23 mouse cellular contexts compared by ENCODE assay signal in genomic region chr19:11387109-11387508, GRCm38 (mm10). TPM values are rescaled to one million over a fixed set of nuclear protein-coding genes. Genes with fewer than 3 reads are reported as not detected.
DNase-seq lines count a peak whose midpoint lies in the region; ATAC-seq and TF ChIP-seq lines count a peak whose summit lies in the region.
"Had no signal": no experiment of that assay in that cellular context is flagged by ENCODE, and none has a peak within 500 bp of the region (broad histone marks: within the 10 kb centered on the region; RNA-seq: fewer than 3 reads in every experiment).

No protein-coding gene starts in this region.

- no peaks in the 10 kb centered on the region for H3K36me3 ChIP-seq in small intestine, adult 2 months (ENCODE audit: control insufficient read depth, insufficient read depth, low read length)
- H3K36me3 ChIP-seq: forebrain, embryonic 10.5 days; hindbrain, embryonic 12.5 days; intestine, embryonic 15.5 days; limb, embryonic 10.5 days had no signal

- H3K4me1 ChIP-seq in bone marrow macrophage, adult 2 months (ENCODE audit: control insufficient read depth, insufficient read depth, low read length), result peaks cover 11% of the 10 kb centered on the region
- H3K4me1 ChIP-seq in small intestine, adult 2 months (ENCODE audit: control insufficient read depth, insufficient read depth, insufficient read length, low read length), result no peaks in the 10 kb centered on the region
- H3K4me1 ChIP-seq in cerebellum, adult 2 months (ENCODE audit: control insufficient read depth, insufficient read depth, low read length), result no peaks in the 10 kb centered on the region
- H3K4me1 ChIP-seq: forebrain, embryonic 10.5 days; hindbrain, embryonic 12.5 days; intestine, embryonic 15.5 days; limb, embryonic 10.5 days had no signal

- H3K27me3 ChIP-seq in small intestine, adult 2 months (ENCODE audit: control insufficient read depth, insufficient read depth, low read length), result no peaks in the 10 kb centered on the region
- no peaks in the 10 kb centered on the region for H3K27me3 ChIP-seq in cerebellum, adult 2 months (ENCODE audit: control insufficient read depth, insufficient read depth, low read length)
- H3K27me3 ChIP-seq: hindbrain, embryonic 12.5 days; intestine, embryonic 15.5 days had no signal

- DNase-seq in CD4-positive helper T cell, adult 2 months (ENCODE audit: low read depth, low spot score), result peak; percentile 60
- no peak for DNase-seq in adrenal gland, postnatal 10 days
- no peak for DNase-seq in adrenal gland, adult 18-20 months (ENCODE audit: low spot score in 2 of 2)
- DNase-seq in cerebellum, adult 2 months, result no peak
- DNase-seq in urinary bladder, adult 2 months (ENCODE audit: low spot score), result no peak
- DNase-seq: cerebellum, postnatal 10 days; forebrain, postnatal 0 days; kidney, adult 9 months; kidney, postnatal 25 days; lung, adult 2 months; lung, postnatal 4 days had no signal

- peak overlapping the region; percentile 5; the same call in 1 of the 2 replicates for H3K4me3 ChIP-seq in bone marrow macrophage, adult 2 months (ENCODE audit: insufficient read depth, low read length)
- no peak overlapping the region for H3K4me3 ChIP-seq in small intestine, adult 2 months (ENCODE audit: low read depth, low read length)
- H3K4me3 ChIP-seq in cerebellum, adult 2 months (replicated peaks; ENCODE audit: insufficient read depth, low read depth, low read length), result no peak overlapping the region
- H3K4me3 ChIP-seq: forebrain, embryonic 10.5 days; hindbrain, embryonic 12.5 days; intestine, embryonic 15.5 days; limb, embryonic 10.5 days had no signal

- ATAC-seq in CD4-positive, CD25-positive, alpha-beta regulatory T cell, adult 4 months, result peak; percentile 74
- ATAC-seq: forebrain, postnatal 0 days; intestine, embryonic 15.5 days; midbrain, embryonic 16.5 days had no signal

- peak overlapping the region; percentile 88 for H3K27ac ChIP-seq in bone marrow macrophage, adult 2 months (ENCODE audit: insufficient read depth, low read depth, low read length)
- H3K27ac ChIP-seq in small intestine, adult 2 months (ENCODE audit: insufficient read depth, low read depth, low read length), result 0 out of 2 replicates have a peak overlapping the region, but pooled peaks have one; percentile 15
- no peak overlapping the region for H3K27ac ChIP-seq in cerebellum, adult 2 months (ENCODE audit: insufficient read depth, low read length)
- H3K27ac ChIP-seq: forebrain, embryonic 10.5 days; hindbrain, embryonic 12.5 days; intestine, embryonic 15.5 days; limb, embryonic 10.5 days had no signal

- TF ChIP-seq POLR2A in bone marrow macrophage, adult 2 months (IDR thresholded peaks at IDR 0.05; ENCODE audit: borderline replicate concordance, low read depth, low read length), result no peak
- TF ChIP-seq POLR2A in small intestine, adult 2 months (IDR thresholded peaks at IDR 0.05; ENCODE audit: low read depth, low read length), result no peak
- no peak for TF ChIP-seq POLR2A in cerebellum, adult 2 months (IDR thresholded peaks at IDR 0.05; ENCODE audit: borderline replicate concordance, insufficient read depth, low read length)

- no peak for TF ChIP-seq CTCF in bone marrow macrophage, adult 2 months (IDR thresholded peaks at IDR 0.05; ENCODE audit: low read depth, low read length)
- no peak for TF ChIP-seq CTCF in small intestine, adult 2 months (IDR thresholded peaks at IDR 0.05; ENCODE audit: extremely low read depth, insufficient read length, insufficient replicate concordance, low read depth, low read length)
- TF ChIP-seq CTCF in cerebellum, adult 2 months (IDR thresholded peaks at IDR 0.05; ENCODE audit: borderline replicate concordance, insufficient read depth, low read depth, low read length), result no peak

- WGBS in small intestine, adult 2 months, result 71% methylated on average over 2 of the region's 2 CpGs
- WGBS in cerebellum, adult 2 months, result 76% methylated on average over 2 of the region's 2 CpGs

RNA-seq across cellular contexts. Expression of gene Ms4a4a, which starts 11.8 kb away (rescaled TPM):
- 1 to 10 TPM in 1 of 2 experiments, under 1 TPM in 1; 0.84 to 1.8 TPM for polyA plus RNA-seq in CD4-positive, CD25-positive, alpha-beta regulatory T cell, adult 4 months (2017; shearing (Covaris generic))
- polyA plus RNA-seq in bone marrow macrophage, adult 2 months (2012; ENCODE audit: insufficient read depth, insufficient read length, missing spikeins), result 434 TPM in 2 replicates
- polyA plus RNA-seq in small intestine, adult 2 months (2012; rRNA removed), result 0.35 and 0.41 TPM in 2 replicates
- 1 to 10 TPM; 2.6 to 6.4 TPM for total RNA-seq in adrenal gland, postnatal 10 days (2021)
- 10 to 100 TPM; 10.1 to 12.5 TPM for total RNA-seq in adrenal gland, adult 18-20 months (2021)
- polyA plus RNA-seq in cerebellum, adult 2 months (2012; rRNA removed), result 0.14 and 0.31 TPM in 2 replicates
- polyA plus RNA-seq in urinary bladder, adult 2 months (2012; rRNA removed), result 3.4 and 3.8 TPM in 2 replicates
- total RNA-seq: forebrain, postnatal 0 days had no signal
- polyA plus RNA-seq: liver, adult 2 months had no signal

RNA-seq across cellular contexts. Expression of gene Ms4a4c, which starts 17.5 kb away (rescaled TPM):
- polyA plus RNA-seq in CD4-positive, CD25-positive, alpha-beta regulatory T cell, adult 4 months (2017; shearing (Covaris generic)), result 10 to 100 TPM; 61.4 to 84.8 TPM
- polyA plus RNA-seq in bone marrow macrophage, adult 2 months (2012; ENCODE audit: insufficient read depth, insufficient read length, missing spikeins), result 49.2 and 54.0 TPM in 2 replicates
- polyA plus RNA-seq in small intestine, adult 2 months (2012; rRNA removed), result 0.27 and 0.51 TPM in 2 replicates
- 1 to 10 TPM; 1.3 to 1.5 TPM for total RNA-seq in adrenal gland, postnatal 10 days (2021)
- total RNA-seq in adrenal gland, adult 18-20 months (2021), result 1 to 10 TPM; 1.5 to 2.9 TPM
- 0.18 TPM in 1 of 2 replicates, not detected in the other for polyA plus RNA-seq in cerebellum, adult 2 months (2012; rRNA removed)
- polyA plus RNA-seq in urinary bladder, adult 2 months (2012; rRNA removed), result 1.5 and 2.5 TPM in 2 replicates
- total RNA-seq: adrenal gland, postnatal 4 days; forebrain, postnatal 0 days; gastrocnemius, postnatal 4 days had no signal
- polyA plus RNA-seq: forebrain, embryonic 10.5 days; hindbrain, embryonic 12.5 days had no signal

RNA-seq across cellular contexts. Expression of gene Ms4a7, which starts 51.2 kb away (rescaled TPM):
- polyA plus RNA-seq in CD4-positive, CD25-positive, alpha-beta regulatory T cell, adult 4 months (2017; shearing (Covaris generic)), result not detected
- 2,313 and 2,384 TPM in 2 replicates for polyA plus RNA-seq in bone marrow macrophage, adult 2 months (2012; ENCODE audit: insufficient read depth, insufficient read length, missing spikeins)
- 0.91 and 1.0 TPM in 2 replicates for polyA plus RNA-seq in small intestine, adult 2 months (2012; rRNA removed)
- 1 to 10 TPM in 1 of 2 experiments, under 1 TPM in 1; 0.96 to 1.8 TPM for total RNA-seq in adrenal gland, postnatal 10 days (2021)
- 1 to 10 TPM; 1.3 to 6.4 TPM for total RNA-seq in adrenal gland, adult 18-20 months (2021)
- polyA plus RNA-seq in cerebellum, adult 2 months (2012; rRNA removed), result 0.33 and 0.71 TPM in 2 replicates
- 11.5 and 16.8 TPM in 2 replicates for polyA plus RNA-seq in urinary bladder, adult 2 months (2012; rRNA removed)
- polyA plus RNA-seq: forebrain, embryonic 10.5 days had no signal

RNA-seq across cellular contexts. Expression of gene Ms4a4b, which starts 56.2 kb away (rescaled TPM):
- polyA plus RNA-seq in CD4-positive, CD25-positive, alpha-beta regulatory T cell, adult 4 months (2017; shearing (Covaris generic)), result 1,000 to 10,000 TPM; 2,426 to 2,599 TPM
- 5.6 and 8.4 TPM in 2 replicates for polyA plus RNA-seq in bone marrow macrophage, adult 2 months (2012; ENCODE audit: insufficient read depth, insufficient read length, missing spikeins)
- 0.60 and 0.63 TPM in 2 replicates for polyA plus RNA-seq in small intestine, adult 2 months (2012; rRNA removed)
- 1 to 10 TPM; 8.4 to 9.8 TPM for total RNA-seq in adrenal gland, postnatal 10 days (2021)
- 1 to 10 TPM in 1 of 2 experiments, under 1 TPM in 1; 0.70 to 2.0 TPM for total RNA-seq in adrenal gland, adult 18-20 months (2021)
- 0.16 and 0.24 TPM in 2 replicates for polyA plus RNA-seq in cerebellum, adult 2 months (2012; rRNA removed)
- 5.0 TPM in 2 replicates for polyA plus RNA-seq in urinary bladder, adult 2 months (2012; rRNA removed)
- total RNA-seq: forebrain, postnatal 0 days had no signal
- polyA plus RNA-seq: forebrain, embryonic 10.5 days; forebrain, postnatal 0 days; hindbrain, embryonic 12.5 days; limb, embryonic 10.5 days; midbrain, embryonic 16.5 days; neural tube, embryonic 11.5 days had no signal

Comparison
In these comparisons a context has a peak if more than half of its experiments do, and no peak if none do; other contexts are left out.
1. RNA of gene Ms4a4a, which starts 11.8 kb away (polyA plus RNA-seq): 434 TPM in bone marrow macrophage, adult 2 months; 3.4 to 3.8 TPM in urinary bladder, adult 2 months, 0.84 to 1.8 TPM in CD4-positive, CD25-positive, alpha-beta regulatory T cell, adult 4 months, 0.35 to 0.41 TPM in small intestine, adult 2 months and 0.14 to 0.31 TPM in cerebellum, adult 2 months; every median in the first group is over 10 times any median in the second.
2. RNA of gene Ms4a4c, which starts 17.5 kb away (polyA plus RNA-seq): 61.4 to 84.8 TPM in CD4-positive, CD25-positive, alpha-beta regulatory T cell, adult 4 months and 49.2 to 54.0 TPM in bone marrow macrophage, adult 2 months; 1.5 to 2.5 TPM in urinary bladder, adult 2 months, 0.27 to 0.51 TPM in small intestine, adult 2 months and 0.18 TPM in cerebellum, adult 2 months; every median in the first group is over 10 times any median in the second.
3. RNA of gene Ms4a7, which starts 51.2 kb away (polyA plus RNA-seq): 2,313 to 2,384 TPM in bone marrow macrophage, adult 2 months; 11.5 to 16.8 TPM in urinary bladder, adult 2 months, 0.91 to 1.0 TPM in small intestine, adult 2 months, 0.33 to 0.71 TPM in cerebellum, adult 2 months and not detected in CD4-positive, CD25-positive, alpha-beta regulatory T cell, adult 4 months; every median in the first group is over 100 times any median in the second.